Mouse (Mus musculus): Measurements from ENCODE around the gene Nwd1.

GRCm38 (mm10) chr8:72736868-72737267 is 90.4 kb downstream of the Nwd1 start:
- no peak for TF ChIP-seq CTCF (IDR thresholded peaks at IDR 0.05; ENCODE audit: low read depth, low read length)
- TF ChIP-seq POLR2A (IDR thresholded peaks at IDR 0.05; ENCODE audit: borderline replicate concordance, low read depth, low read length) = no peak

All from bone marrow macrophage, adult 2 months (primary cell).